Mouse (Mus musculus) cerebellum, adult 18-20 months (tissue): Measurements from ENCODE around the gene Zcchc10.
"Not testable (repeated sequence)": the region's sequence is repeated elsewhere in the genome, so short reads cannot be mapped to it uniquely, and the experiment has no call there.

Experiments
- DNase-seq, 2 experiments: peaks; one replicate each; pipeline ENCODE4 v3.0.0; 2021

The Zcchc10 gene

DNA sequence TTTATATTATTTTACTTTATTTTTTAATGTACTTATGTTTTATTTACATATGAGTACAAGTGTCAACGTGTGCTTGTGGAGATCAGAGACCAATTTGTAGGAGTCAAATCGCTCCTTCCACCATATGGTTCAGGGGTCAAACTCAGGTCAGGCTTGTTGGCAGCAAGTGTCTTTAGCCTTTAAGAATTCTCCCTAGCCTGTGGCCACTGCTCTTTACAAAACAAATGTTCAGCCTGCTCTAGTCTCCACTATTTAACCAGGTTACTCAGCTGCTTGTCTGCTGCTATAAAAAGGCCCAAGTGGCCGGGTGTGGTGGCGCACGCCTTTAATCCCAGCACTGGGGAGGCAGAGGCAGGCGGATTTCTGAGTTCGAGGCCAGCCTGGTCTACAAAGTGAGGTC, 6.4 kb upstream of the Zcchc10 start:
- DNase-seq = no peak

DNA sequence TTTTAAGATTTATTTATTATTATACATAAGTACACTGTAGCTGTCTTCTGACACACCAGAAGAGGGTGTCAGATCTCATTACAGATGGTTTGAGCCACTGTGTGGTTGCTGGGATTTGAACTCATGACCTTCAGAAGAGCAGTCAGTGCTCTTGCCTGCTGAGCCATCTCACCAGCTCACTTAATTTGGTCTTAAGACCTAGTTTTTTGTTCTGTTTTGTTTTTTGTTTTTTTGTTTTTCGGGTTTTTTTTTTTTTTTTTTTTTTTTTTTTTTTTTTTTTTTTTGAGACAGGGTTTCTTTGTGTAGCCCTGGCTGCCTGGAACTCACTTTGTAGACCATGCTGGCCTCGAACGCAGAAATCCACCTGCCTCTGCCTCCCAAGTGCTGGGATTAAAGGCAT, 5.9 kb upstream of the Zcchc10 start:
- not testable (repeated sequence) for DNase-seq

DNA sequence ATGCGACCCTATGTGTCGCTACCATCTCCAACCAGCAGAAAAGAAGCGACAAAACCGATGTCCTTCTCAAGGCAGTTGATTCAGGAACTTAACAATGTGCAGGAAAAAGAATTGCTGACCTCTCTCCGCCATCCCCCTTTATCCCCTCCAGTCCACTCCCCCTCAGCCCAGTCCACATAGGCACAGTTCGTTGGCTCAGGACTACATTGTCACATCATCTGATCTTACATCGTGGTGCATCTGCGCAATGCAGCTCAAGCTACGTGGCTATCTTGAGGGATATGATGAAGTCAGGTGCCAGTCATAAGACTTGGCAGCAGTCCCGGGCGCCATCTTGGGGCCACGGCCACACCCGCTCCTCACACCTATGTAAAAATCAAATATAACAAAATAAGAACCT, 4.6 kb upstream of the Zcchc10 start:
- not testable (repeated sequence) for DNase-seq

DNA sequence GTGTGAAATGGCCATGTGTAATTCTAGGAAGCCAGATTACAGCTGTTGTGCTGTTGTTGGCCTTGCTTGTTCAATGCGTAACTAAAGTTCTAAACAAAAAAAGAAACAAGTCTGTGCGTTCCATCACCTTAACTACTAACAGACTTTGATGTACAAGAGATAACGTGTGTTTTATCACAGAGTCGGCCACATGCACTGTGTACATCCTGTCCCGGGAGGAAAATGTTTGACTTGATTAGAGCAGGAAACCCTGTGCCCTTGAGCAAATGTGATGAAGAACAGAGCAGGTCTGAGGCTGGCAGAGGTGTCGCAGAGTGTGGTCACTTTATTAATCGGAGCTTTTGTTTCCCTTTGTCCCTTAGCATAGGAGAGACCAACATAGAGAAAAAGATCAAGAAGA, 5.8 kb downstream of the Zcchc10 start:
- no peak for DNase-seq

DNA sequence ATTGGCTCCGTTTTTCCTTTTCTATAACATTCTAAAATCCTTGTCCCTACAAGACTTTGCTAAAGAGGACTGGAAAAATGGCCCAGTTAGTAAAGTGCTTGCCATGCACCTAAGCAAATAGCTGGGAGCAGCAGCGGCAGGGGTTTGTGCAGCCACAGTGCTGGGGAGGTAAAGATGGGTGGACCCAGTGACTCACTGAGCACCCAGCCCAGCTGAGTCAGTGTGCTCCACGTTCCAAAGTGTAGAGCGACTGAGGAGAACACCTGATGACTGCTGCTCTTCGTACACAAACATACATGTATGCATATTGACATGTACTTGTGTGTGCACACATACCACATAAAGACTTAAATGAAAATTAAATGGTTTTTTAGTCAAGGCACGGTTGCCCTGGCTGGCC, 6.6 kb downstream of the Zcchc10 start:
- no peak for DNase-seq

DNA sequence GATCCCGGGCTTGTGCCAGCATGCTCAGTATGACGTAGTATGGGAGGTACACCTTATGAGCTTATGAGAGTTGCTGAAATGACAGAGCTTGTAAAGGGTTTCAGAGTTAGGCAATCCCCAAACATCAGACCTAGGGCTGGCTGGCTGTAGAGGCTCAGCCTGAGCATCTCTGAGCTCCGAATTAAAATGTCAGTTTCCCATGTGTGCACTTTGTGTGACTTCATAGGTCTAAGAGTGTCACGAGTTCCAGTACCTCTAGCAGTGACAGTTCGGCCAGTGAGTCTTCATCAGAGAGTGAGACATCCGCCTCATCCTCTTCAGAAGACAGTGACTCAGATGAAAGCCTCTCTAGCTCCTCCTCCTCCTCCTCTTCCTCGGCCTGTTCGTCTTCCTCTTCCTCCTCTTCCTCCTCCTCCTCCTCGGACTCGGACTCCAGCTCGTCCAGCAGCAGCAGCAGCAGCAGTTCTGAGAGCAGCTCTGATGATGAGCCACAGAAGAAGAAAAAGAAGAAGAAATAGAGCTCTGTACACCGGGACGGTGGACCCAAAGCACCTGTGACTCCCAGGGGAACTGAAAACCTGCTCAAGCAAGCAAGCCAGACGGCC, 7.7 kb downstream of the Zcchc10 start:
- DNase-seq = no peak

DNA sequence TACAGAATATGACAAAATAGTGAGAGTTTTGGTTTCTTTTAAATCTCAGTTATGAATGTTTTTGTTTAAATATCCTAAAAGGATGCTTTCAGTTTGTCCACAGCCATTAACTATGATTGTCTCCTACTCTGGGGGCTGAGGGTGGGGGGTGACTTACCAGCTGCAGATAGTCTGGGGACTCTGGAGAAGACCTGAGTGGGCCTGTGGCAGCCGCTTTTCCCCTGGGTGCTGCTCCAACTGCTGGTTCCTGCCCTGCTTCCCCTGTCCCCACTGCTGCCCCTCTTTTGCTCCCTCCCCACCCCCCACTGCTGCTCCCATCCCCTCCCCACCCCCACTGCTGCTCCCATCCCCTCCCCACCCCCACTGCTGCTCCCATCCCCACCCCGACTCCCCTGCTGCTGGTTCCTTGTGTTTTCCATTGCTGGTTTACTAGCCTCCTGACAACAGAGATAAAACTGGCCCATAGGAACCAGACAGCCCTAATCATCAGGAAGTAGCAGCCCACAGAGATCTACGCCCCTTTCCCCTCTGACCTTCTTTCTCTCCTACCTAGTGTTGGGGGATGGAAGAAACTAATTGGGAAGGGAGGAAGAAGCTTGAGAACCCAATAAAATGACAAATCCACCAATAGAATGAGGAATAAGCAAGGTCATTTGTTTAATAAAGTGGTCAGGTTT, 11.2 kb downstream of the Zcchc10 start:
- no peak for DNase-seq

DNA sequence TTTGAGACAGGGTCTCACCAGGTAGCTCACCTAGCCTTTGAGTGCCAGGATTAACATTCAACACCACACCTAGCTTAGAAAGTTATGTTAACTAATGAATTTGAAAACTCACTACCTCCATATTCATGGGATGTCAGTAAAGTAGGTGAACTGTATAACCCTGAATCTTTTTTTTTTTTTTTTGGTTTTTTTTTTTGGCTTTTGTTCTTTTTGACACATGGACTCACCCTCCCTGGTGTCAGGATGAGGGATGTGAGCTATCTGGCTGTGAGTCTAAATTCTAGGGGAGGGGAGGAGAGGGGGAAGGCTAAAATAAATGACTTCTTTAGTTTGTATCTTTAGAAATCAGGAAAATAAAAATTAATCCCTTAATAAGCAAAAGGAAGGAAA, 11.7 kb downstream of the Zcchc10 start:
- no peak for DNase-seq

DNA sequence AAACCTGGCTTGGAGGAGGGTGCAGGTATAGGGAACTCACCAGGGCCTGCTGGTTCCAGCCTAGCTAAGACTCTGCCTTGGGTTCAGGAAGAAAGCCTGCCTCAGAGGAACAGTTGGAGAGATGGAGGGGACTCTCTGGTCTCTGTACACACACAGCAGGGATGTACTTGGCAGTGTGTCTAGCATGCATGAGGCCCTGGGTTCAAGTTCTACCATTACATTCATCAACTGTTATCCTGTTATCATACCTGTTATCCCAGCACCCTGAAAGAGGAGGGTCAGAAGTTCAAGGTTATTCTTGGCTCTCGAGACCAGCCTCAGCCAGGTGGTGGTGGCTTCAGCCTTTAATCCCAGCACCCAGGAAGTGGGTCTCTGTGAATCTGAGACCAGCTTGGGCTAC, 12.4 kb downstream of the Zcchc10 start:
- no peak for DNase-seq

DNA sequence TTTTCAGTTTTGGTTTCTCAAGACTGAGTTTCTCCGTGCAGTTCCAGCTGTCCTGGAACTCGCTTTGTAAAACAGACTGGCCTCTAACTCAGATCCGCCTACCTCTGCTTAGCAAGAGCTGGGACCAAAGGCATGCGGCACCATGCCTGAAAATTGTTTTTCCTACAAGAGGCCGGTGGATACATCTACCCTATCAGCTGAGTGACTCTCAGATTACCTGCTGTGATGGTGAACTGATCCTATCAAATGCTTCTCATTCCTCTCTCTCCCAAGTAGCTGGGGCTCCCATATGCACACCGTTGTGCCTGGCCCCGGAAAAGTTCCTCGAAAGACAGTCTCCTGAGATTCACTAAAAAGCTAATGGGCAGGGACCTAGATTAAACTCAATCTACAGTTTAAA, 13.2 kb downstream of the Zcchc10 start:
- DNase-seq = no peak

DNA sequence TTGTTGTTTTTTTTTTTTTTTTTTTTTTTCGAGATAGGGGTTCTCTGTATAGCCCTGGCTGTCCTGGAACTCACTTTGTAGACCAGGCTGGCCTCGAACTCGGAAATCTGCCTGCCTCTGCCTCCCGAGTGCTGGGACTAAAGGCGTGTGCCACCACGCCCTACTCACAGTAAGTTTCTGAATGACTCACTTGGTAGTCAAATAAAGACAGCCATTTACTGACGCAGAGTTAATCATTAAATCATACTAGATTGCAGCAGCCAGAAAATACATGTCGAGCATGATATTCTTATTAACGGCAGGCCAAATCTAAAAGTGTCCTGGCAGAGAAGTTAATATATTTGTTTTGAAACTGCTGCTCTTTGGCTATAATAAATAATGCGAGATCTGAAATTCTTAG, 16.5 kb downstream of the Zcchc10 start:
- not testable (repeated sequence) for DNase-seq

DNA sequence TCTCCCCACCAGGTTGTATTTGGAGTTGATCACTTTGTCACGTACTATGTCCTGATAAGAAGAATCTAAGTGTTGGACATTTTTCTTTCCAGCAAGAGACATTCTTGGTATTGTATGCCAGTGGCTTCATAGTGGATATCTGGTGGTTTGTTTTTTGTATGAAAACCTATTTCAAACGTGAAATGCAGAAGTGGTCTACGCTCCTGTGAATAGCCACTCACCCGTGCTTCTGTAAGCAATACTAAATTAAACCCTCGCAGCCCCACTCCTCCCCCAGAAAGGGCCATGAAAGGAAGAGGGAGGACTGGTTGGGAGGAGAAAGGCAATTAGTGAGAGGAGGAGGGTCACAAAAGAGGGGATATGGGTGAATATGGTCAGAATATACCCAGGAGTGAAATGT, 18.2 kb downstream of the Zcchc10 start:
- DNase-seq = no peak

DNA sequence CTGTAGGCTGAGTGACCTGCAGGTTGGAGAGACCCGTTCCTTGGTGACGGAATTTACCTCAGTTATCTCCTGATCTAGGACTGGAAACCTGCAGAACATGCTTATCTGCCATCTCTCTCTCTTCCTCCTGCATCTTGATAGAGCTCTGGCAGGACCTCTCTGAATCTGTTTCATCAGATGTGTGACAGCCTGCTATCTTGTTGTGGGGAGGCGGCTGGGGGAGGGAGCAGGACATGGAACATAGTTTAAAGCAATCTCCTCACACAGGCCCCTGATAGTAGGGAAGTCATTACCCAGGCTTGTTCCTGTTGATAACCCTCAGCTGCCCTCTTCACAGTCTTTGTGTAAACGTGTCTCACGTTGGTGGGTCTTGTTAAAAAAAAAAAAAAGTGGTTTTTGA, 20.8 kb downstream of the Zcchc10 start:
- no peak for DNase-seq

DNA sequence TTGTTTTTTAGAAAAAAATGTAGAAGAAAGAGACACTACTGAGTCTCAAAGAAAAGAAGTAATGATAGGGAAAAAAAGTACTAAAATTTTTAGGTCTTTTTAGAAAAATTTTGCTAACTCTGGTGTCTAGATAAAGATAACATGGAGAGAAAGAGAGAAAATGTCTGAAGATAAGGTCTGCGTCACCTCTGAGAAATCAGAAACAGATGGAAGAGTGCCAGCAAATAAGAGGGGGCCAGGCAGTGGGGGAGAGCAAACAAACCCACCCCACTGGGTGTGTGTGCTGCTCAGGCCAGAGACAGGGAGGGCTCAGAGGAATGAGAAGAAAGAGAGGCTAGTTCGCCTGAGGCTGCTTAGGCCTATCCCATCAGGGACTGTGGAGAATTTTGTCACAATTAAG, 21.3 kb downstream of the Zcchc10 start:
- no peak for DNase-seq

DNA sequence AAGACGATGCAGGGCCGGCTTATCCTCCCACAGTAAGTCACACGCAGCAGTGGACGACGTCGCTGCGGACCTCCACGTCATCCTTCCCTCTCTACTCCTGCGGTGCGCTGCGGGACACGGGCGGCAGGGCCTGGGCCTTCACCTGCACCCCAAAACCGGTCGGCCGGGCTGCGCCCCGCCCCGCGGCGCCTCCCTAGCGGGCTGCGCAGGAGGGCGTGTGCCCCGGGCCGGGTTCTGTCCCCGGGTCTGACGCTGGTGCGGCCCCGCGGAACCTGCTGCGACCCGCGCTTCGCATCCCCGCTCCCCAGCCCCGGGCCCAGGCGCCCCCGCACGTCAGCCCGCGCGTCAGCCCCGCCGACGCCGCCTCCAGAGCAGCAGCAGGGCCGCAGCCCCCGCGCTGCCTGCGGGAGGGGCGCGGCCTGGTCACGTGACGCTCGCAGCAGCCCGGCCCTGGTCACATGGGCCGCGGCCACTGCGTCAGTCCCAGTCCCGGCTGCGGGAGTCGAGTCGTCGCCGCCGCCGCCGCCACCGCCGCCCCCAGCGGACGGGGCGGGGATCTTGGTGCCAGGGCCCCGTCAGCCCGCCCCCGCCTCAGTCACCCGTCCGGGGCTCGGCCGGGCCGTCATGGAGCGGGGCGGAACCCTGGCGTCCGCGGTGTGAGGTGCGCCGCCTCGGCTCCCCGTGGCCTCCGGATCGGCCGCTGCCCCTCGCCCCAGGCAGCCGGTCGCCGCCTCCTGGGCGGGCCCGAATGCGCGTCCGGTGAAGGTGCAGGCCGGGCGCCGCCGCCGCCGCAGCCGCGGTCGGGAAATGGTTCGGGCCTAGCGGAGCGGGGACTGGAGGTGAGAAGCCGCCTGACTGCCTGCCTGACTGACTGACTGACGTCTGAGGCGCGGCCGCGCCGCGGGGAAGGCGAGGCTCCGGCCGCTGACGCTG, 26.1 kb downstream of the Zcchc10 start, which contains the start of gene Aff4:
Gene Aff4, plus strand, starts transcription at position 543 of the 933 bp plus-strand sequence.
- DNase-seq = peak; percentile 89 to 96

DNA sequence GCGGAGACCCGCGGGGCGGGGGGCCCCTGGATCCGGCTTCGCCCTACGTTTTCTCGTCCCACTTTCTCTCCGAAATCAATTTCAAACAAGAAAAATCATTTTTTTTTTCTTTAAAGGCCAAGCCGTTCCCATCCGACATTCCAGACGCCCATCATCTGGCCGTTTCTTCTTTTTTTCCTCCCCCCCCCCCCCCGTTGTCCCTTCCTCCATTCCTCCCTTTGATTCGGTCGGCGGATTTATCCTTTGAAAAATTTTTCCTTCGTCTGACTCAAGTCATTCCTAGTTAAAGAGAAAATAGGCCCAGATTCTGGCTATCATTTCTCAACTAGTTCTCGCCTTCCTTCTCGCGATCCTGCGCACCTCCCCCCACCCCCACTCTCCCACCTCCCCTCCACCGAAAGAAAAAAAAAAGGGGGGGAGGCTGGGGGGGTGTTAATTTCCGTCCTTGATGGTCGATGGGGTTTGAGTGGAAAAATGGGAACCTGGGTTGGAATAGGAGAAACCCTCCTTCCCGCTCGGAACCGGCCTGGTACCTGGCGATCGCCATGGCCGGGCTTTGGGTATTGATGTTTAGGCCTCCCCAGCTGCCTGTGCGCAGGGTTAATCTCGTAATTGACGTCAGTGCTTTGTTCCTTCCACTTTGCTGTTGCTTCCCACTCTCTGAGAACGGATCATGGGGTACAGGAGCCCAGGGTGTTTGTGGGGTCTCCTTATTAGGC, 26.9 kb downstream of the Zcchc10 start:
- peak; percentile 45 to 57 for DNase-seq

DNA sequence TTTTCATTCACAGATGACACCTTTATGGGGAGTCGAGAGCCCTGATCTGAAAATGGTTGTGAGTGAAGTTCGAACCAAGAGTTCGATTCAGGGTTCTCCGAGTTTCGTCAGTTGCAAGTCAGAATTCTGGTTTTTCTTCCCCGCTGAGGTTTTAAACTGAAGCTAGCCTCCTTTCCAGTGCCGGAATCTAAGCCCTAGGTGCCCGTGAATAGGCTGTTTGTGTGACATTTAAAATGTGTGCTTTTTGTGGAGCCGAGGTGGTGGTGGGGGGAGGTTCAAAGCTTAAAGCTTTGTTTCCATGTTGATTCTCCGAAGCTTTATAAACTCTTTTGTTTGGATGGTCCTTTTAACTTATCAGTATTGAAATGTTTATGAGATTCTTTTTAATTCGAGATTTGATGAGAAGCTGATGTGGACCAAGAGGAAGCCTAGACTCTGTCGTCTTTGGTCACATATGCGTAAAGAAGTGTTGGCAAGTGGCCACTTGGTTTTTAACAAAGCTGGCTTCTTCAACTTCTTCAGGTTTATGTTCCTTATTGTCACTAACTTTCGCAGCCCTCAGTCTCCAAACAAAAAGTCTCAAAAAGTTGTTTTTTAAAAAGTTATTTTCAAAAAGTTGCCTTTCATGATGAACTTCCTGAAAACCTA, 27.6 kb downstream of the Zcchc10 start:
- peak in 1 of 2 experiments; percentile 18 for DNase-seq

DNA sequence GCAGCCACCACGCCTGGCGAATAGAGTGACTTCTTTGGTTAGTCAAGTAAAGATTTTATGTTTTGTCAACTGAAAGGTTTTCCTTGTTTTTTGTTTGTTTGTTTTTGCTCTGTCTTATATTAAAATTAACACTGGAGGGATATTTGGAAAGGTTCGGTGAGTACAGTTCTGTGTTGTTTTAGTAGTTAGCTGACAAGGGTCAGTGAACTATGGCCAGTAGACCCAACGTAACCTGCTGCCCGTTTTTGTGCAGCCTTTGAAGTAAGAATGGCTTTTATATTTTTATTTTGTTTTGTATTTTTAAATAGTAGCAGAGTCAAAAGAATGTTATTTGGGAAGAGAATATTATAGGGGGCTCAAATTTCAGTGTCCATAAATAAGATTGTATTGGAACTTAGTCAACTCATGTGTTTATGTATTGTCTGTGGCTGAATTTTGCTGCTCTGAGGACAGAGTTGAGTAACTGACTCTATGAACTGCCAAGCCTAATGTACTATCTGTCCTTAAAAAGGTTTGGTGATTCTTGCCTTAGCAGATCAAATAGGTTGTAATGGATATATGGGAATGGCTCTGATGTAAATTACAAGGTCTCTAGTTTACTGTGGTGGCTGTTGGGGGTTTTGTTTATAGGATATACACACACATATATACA, 34.2 kb downstream of the Zcchc10 start:
- DNase-seq = no peak

DNA sequence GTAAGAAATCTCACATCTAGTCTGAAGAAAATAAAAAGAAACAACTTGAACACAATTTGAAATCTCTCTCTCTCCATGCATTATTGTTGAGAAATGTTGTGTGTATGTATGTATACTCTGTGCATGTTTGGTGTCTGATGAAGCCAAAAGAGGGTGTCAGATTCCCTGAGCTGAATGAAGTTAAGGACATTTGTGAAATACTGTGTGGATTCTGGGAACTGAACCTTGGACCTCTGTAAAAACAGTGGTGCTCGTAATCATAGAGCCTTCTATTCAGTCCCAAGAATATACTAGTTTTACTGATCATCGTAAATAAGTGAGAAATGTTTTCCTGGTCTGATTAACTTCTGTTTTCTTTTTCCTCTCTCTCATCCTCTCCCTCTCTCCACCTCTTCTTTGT, 42.6 kb downstream of the Zcchc10 start:
- no peak for DNase-seq

DNA sequence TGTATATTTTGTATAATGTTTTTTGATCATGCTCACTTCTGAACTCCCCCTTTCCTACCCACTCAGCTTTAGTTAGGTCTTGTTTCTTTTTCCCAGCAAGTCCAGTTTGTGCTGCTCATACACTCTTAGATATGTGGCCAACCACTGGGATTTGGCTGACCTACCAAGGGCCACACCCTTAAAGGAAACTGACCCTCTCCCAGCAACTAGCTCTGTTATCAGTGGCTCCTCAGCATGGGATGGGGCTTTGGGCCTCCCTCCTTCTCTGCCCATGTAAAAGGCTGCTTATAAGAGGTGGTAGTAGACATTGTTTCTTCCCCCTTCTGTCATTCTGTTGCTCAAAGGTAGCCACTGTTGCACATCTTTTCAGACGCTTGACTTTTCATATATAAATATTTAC, 54.4 kb downstream of the Zcchc10 start:
- DNase-seq = no peak
